Mouse (Mus musculus): ENCODE measurements at regions not wholly inside any gene's neighbourhood (a gene's known extent, or its start where the extent isn't known, plus 50 kb on each side); places are given as distances from the start of the nearest gene placed in this dataset.

DNA sequence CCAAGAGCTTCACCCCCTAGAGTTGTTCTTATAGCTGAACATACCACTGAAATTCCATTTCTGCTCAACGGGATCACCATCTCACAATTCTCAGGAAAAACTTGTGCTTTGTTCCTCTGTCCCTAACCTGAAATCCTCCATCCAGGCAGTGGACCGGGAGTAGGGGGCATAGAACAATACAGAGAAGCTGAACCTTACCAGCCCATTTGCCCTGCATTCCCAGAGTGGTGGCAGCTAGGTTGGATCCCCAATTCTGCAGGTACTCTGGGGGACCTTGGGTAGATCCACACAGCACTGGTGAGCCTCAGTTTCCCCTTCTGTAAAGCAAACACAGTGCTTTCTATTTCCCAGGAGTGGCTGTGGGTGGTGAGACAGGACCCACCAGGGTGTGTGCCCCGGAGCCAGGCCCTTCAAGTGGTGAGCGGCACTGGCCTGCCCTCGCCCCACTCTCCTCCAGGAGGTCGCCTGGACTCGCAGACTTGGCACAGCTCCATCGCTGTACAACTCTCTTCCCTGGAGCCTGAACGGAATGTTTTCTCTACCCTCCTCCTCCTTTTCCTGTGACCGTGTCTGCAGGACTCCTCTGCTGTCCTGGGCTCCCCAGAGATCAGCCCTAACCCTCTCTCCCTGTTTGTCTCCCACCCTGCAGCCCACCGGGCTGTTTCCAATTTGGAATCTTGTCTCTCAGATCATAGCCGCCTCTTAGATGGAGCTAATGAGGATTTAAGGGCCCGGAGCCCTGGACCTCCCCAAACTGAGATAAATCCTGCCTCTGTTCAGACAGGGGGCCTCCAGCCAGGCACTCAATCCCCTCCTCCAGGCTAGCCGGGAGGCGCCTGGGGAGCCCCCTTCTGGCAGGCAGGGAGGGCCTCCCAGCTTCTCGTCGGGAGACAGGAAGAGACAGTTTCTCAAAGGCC lies 52.3 kb upstream of the Cux1 start:
- DNase-seq, result no peak

GRCm38 (mm10) chr5:136620234-136620633 lies 52.9 kb upstream of the Cux1 start:
- no peak for DNase-seq

DNA sequence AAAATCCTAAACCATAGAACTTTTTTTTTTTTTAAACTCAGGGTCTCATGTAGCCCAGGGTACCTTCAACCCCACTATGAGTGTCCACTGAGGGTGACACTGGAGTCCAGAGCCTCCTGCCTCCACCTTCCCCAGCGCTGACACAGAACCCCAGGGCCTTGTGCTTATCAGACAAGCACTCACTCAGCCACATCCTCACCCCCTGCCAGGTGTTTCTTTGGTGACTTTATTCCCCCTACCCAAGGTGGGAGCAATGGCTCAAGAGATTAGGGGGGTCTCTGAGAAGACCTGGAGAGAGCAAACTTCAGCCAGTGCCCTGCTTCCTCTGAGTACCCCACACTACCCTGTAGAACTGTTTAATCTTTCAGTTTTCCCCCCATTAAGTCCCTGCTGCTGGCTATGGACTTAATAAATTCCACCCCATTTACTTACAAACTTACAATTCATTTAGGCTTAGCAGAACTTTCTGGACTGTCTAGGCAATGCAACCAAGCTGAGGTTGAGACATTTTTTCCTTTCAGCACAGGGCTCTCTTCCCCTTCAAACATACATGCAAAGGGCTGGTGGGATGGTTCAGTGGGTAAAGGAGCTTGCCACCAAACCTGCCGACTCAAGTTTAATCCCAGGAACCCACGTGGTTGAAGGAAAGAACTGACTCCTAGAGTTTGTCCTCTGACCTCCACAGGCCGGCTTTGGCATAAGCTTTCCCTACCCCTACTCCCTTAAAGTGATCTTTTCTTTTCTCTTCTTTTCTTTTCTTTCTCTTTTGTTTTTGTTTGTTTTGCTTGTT lies 54.2 kb upstream of the Cux1 start:
- no peak for DNase-seq

DNA sequence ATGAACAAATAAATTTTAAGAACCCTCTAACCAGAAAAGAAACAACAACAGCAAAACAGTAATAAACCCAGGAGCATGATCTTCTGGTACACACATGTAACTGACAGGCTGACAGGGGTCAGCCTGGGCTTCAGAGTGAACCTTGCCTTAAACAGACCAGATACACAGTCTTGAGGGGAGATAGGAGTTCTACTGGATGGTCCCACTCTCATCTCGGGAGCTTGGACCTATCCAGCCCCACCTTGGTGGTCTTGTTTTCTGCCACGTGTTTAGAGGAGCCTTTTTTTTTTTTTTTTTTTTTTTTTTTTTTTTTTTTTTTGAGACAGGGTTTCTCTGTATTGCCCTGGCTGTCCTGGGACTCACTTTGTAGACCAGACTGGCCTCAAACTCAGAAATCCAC lies 54.9 kb upstream of the Cux1 start:
- DNase-seq, result no peak

GRCm38 (mm10) chr5:136622721-136623542 lies 55.6 kb upstream of the Cux1 start:
- peak; percentile 70 for DNase-seq

GRCm38 (mm10) chr5:136623791-136624190 lies 56.5 kb upstream of the Cux1 start:
- DNase-seq, result no peak

DNA sequence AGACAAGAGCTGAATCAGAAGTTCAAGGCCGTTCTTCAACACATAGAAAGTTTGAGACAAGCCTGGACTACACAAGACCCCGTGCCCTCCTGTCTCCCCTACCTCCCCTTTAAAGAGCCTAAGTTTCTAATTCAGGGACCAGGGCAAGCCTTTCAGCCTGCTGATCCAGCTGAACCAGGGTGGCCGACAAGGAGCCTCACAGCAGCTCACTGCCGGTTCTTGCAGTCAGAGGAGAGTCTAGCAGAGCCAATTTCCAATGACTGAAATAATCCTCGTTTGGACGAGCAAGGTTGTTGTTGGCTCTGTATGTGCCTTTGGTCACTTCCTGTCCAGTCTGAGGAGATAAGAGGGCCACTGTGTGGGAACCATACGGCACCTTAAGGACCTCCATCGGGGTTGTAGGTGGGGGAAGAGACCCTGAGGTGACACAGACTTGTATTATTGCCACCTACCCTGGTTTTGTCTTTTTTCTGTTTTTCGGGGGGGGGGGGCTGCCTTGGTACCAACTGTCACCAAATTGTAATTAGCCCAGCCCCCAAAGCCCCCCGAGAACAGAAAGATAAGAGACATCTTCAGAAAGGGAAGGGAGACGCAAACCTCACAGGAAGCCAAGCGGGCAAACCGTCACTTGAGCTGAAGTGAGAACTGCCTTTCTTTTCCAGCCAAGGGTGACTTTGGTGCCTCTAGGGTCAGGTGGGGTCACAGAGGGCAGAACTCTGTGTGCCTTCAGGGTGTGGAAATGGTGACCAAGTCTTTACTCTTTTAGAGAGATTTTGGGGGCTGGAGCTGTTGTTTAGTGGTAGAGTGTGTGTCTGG lies 58.1 kb upstream of the Cux1 start:
- no peak for DNase-seq

- no peak for DNase-seq
Observed at GRCm38 (mm10) chr5:136626142-136626771, 59.0 kb upstream of the Cux1 start.

DNA sequence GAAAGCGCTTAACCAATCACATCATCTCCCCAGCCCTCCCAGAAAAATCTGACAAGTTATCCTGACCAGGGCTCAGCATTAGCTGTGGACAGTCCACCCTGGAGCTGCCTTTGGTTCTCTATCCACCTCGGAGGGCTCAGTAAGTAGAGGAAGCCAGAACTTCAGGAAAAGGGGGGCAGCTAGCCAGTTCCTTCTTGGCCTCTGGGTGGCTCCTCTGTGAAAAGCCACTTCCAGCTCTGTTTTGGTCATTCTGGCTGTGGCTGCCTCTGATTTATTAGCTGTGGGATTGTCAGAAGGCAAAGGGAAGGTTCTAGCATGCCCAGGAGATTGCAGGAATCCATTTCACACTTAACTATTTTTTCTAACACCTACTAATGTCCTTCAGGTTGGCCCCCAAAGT lies 59.6 kb upstream of the Cux1 start:
- no peak for DNase-seq

GRCm38 (mm10) chr5:136627671-136628292 lies 60.5 kb upstream of the Cux1 start:
- DNase-seq, result peak; percentile 20

GRCm38 (mm10) chr5:136628502-136628901 lies 61.2 kb upstream of the Cux1 start:
- DNase-seq, result no peak

GRCm38 (mm10) chr5:136632286-136632685 lies 60.7 kb upstream of the Myl10 start:
- no peak for DNase-seq

- no peak for DNase-seq
Observed at GRCm38 (mm10) chr5:136633901-136634300, 59.0 kb upstream of the Myl10 start.

DNA sequence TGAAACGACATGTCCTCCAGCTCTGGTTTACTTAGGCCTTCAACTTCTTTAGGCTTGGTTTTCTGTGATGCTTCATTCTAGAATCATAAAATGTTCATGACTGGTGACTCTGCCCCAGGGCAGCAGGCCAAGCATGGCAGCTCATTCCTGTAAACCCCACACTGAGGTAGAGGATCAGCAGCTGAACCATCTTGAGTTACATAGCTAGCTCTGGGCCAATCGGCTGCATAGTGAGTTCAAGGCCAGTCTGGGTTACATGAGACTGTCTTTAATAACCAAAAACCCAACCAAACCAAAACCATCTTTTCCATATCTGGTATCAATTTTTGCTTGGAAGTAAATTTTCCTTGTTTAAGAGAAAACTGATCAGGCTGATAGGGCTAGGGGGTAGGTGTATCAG lies 57.8 kb upstream of the Myl10 start:
- no peak for DNase-seq

GRCm38 (mm10) chr5:136636476-136636875 lies 56.5 kb upstream of the Myl10 start:
- no peak for DNase-seq

DNA sequence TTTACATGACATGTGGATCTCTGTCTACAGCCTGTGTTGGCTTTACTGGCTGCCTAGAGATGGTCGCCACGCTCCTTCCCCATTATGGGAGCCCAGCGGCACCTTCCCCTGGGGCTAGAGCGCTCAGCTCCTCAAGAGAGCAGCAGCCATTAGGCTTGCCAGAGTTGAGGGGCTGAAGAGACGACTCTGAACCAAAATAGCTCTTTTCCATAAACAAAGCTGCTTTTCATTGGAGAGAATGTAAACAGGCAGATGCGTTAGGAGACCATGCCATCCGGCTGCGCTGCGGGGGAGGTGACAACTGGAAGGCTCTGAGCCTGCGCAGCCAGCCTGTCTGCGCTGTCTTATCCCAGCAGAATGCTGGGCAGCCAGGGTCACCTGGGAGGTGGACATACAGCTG lies 55.1 kb upstream of the Myl10 start:
- no peak for DNase-seq

- DNase-seq, result no peak
Observed at GRCm38 (mm10) chr5:136640871-136641619, 51.9 kb upstream of the Myl10 start.

GRCm38 (mm10) chr5:136642208-136642607 lies 50.7 kb upstream of the Myl10 start:
- no peak for DNase-seq
